Mouse (Mus musculus) embryonic facial prominence, embryonic 14.5 days (tissue): ENCODE data around the gene Vav1. TPM values are rescaled to one million over a fixed set of nuclear protein-coding genes. Genes with fewer than 3 reads are reported as not detected.

Experiments used
- ATAC-seq: fragments of 200-750 bp; cut with Nextera tagmentation; 2 replicates; pipeline ENCODE4 v1.8.0; 2017; ENCODE audit warnings: low read depth, moderate number of reproducible peaks, moderate TSS enrichment
- DNase-seq: peaks from one replicate; pipeline ENCODE4 v3.0.0-alpha.2; 2015; ENCODE audit warnings: low spot score
- H3K27ac ChIP-seq: fragments of 300-500 bp; sonication (generic); replicated peaks from 2 replicates; pipeline ENCODE4 v1.5.1; 2014; ENCODE audit warnings: low read depth, mild to moderate bottlenecking, low read length, moderate library complexity
- H3K27me3 ChIP-seq: fragments of 300-500 bp; sonication (generic); replicated peaks from 2 replicates; pipeline ENCODE4 v1.6.1; 2014; ENCODE audit warnings: low read length; ENCODE audit not compliant: control insufficient read depth, insufficient read depth
- H3K36me3 ChIP-seq: fragments of 300-500 bp; sonication (generic); 2 replicates; pipeline ENCODE4 v1.6.1; 2014; ENCODE audit warnings: low read length, mixed read lengths; ENCODE audit not compliant: control insufficient read depth, insufficient read depth
- H3K4me1 ChIP-seq: fragments of 300-500 bp; sonication (generic); 2 replicates; pipeline ENCODE4 v1.6.1; 2014; ENCODE audit warnings: antibody characterized with exemption, low read length; ENCODE audit not compliant: control insufficient read depth, insufficient read depth
- H3K4me2 ChIP-seq: fragments of 300-500 bp; sonication (generic); 2 replicates; pipeline ENCODE4 v1.6.1; 2014; ENCODE audit warnings: low read depth, mild to moderate bottlenecking, low read length, moderate library complexity, mixed read lengths
- H3K4me3 ChIP-seq: fragments of 300-500 bp; sonication (generic); 2 replicates; pipeline ENCODE4 v1.5.1; 2014; ENCODE audit warnings: low read depth, mild to moderate bottlenecking, low read length
- H3K9ac ChIP-seq: fragments of 300-500 bp; sonication (generic); 2 replicates; pipeline ENCODE4 v1.6.1; 2014; ENCODE audit warnings: low read depth, mild to moderate bottlenecking, low read length, moderate library complexity, mixed read lengths
- H3K9me3 ChIP-seq: fragments of 300-500 bp; sonication (generic); 2 replicates; pipeline ENCODE4 v1.6.1; 2016; ENCODE audit warnings: low read length; ENCODE audit not compliant: control insufficient read depth
- WGBS: fragments of 180-500 bp; shearing (Covaris S2); extraction: QIAGEN DNeasy Blood & Tissue Kit; methylation state at CpG from one replicate; pipeline ENCODE4 v1.1.7; 2014; 5-methylcytosine and 5-hydroxymethylcytosine counted together
- polyA plus RNA-seq: library from polyadenylated mRNA; unstranded; fragments of >200 nt; fragmentation: Nextera tagmentation; extraction: Ambion mirVana; gene quantifications from 2 replicates; pipeline ENCODE4 v1.2.1, GENCODE M21; 2014

The Vav1 gene
- polyA plus RNA-seq, 1 experiment from 2014 or later, result 4.0 TPM

GRCm38 (mm10) chr17:57280411-57280810 lies 1.5 kb downstream of the Vav1 start:
- no peak overlapping the region for H3K9ac ChIP-seq
- H3K27ac ChIP-seq, result no peak overlapping the region
- no peaks in the 10 kb centered on the region for H3K9me3 ChIP-seq
- H3K27me3 ChIP-seq, result peaks cover 6% of the 10 kb centered on the region
- no peak overlapping the region for H3K4me3 ChIP-seq
- 63% methylated on average over 3 of the region's 3 CpGs for WGBS
- H3K4me1 ChIP-seq, result peaks cover 7% of the 10 kb centered on the region; the same call in 1 of the 2 replicates
- no peaks in the 10 kb centered on the region for H3K36me3 ChIP-seq
- ATAC-seq (no peak), DNase-seq (no peak)
- no peak overlapping the region for H3K4me2 ChIP-seq

GRCm38 (mm10) chr17:57283906-57284305 lies 5.0 kb downstream of the Vav1 start:
- 60% methylated on average over 5 of the region's 5 CpGs for WGBS
- H3K4me1 ChIP-seq, result no peaks in the 10 kb centered on the region
- no peak overlapping the region for H3K4me2 ChIP-seq
- H3K9me3 ChIP-seq, result no peaks in the 10 kb centered on the region
- H3K4me3 ChIP-seq, result no peak overlapping the region
- no peak overlapping the region for H3K27ac ChIP-seq
- no peak overlapping the region for H3K9ac ChIP-seq
- DNase-seq (no peak), ATAC-seq (no peak)
- H3K36me3 ChIP-seq, result no peaks in the 10 kb centered on the region
- H3K27me3 ChIP-seq, result no peaks in the 10 kb centered on the region

- Histone ChIP-seq H3K27me3 (no peaks in the 10 kb centered on the region), H3K4me3 (no peak overlapping the region), H3K4me1 (no peaks in the 10 kb centered on the region), H3K4me2 (no peak overlapping the region), H3K27ac (no peak overlapping the region), H3K9ac (no peak overlapping the region), H3K36me3 (no peaks in the 10 kb centered on the region), H3K9me3 (no peaks in the 10 kb centered on the region)
- DNase-seq, result no peak
- WGBS, result 49% methylated on average over 2 of the region's 2 CpGs
- no peak for ATAC-seq
These were observed 6.2 kb downstream of the Vav1 start for GRCm38 (mm10) chr17:57285077-57285476.

GRCm38 (mm10) chr17:57286718-57287355 lies 7.9 kb downstream of the Vav1 start:
- WGBS, result 69% methylated on average over 8 of the region's 8 CpGs
- peak; percentile 9 for DNase-seq

GRCm38 (mm10) chr17:57289252-57289651 lies 10.4 kb downstream of the Vav1 start:
- Histone ChIP-seq H3K9ac (no peak overlapping the region), H3K27me3 (no peaks in the 10 kb centered on the region), H3K4me3 (no peak overlapping the region), H3K4me1 (no peaks in the 10 kb centered on the region), H3K27ac (no peak overlapping the region), H3K9me3 (no peaks in the 10 kb centered on the region), H3K4me2 (no peak overlapping the region), H3K36me3 (no peaks in the 10 kb centered on the region)
- DNase-seq (no peak), ATAC-seq (no peak)
- WGBS, result 72% methylated on average over 5 of the region's 5 CpGs

More at GRCm38 (mm10) chr17:57286718-57287355, 7.9 kb downstream of the Vav1 start:
- no peaks in the 10 kb centered on the region for H3K4me1 ChIP-seq
- ATAC-seq, result no peak
- H3K4me3 ChIP-seq, result no peak overlapping the region
- no peak overlapping the region for H3K4me2 ChIP-seq
- no peak overlapping the region for H3K9ac ChIP-seq
- no peaks in the 10 kb centered on the region for H3K36me3 ChIP-seq
- H3K27me3 ChIP-seq, result no peaks in the 10 kb centered on the region
- no peaks in the 10 kb centered on the region for H3K9me3 ChIP-seq
- no peak overlapping the region for H3K27ac ChIP-seq

- ATAC-seq, result no peak
- no peak overlapping the region for H3K4me3 ChIP-seq
- H3K4me2 ChIP-seq, result no peak overlapping the region
- WGBS, result 87% methylated on average over 9 of the region's 9 CpGs
- no peaks in the 10 kb centered on the region for H3K36me3 ChIP-seq
- H3K9me3 ChIP-seq, result no peaks in the 10 kb centered on the region
- H3K27me3 ChIP-seq, result no peaks in the 10 kb centered on the region
- no peaks in the 10 kb centered on the region for H3K4me1 ChIP-seq
- H3K9ac ChIP-seq, result no peak overlapping the region
- no peak overlapping the region for H3K27ac ChIP-seq
- DNase-seq, result peak; percentile 6
These were observed 11.2 kb downstream of the Vav1 start for GRCm38 (mm10) chr17:57290001-57290670.

- Histone ChIP-seq H3K9me3 (no peaks in the 10 kb centered on the region), H3K4me3 (no peak overlapping the region), H3K4me2 (no peak overlapping the region), H3K4me1 (no peaks in the 10 kb centered on the region), H3K27ac (no peak overlapping the region), H3K9ac (no peak overlapping the region), H3K36me3 (no peaks in the 10 kb centered on the region), H3K27me3 (no peaks in the 10 kb centered on the region)
- 81% methylated on average over 7 of the region's 7 CpGs for WGBS
- ATAC-seq (no peak), DNase-seq (no peak)
These were observed 11.8 kb downstream of the Vav1 start for GRCm38 (mm10) chr17:57290671-57291055.

- Histone ChIP-seq H3K9ac (no peak overlapping the region), H3K36me3 (no peaks in the 10 kb centered on the region), H3K4me2 (no peak overlapping the region), H3K4me1 (no peaks in the 10 kb centered on the region), H3K4me3 (no peak overlapping the region), H3K27ac (no peak overlapping the region), H3K9me3 (no peaks in the 10 kb centered on the region), H3K27me3 (no peaks in the 10 kb centered on the region)
- ATAC-seq, result no peak
- 86% methylated on average over 2 of the region's 2 CpGs for WGBS
- no peak for DNase-seq
These were observed 13.4 kb downstream of the Vav1 start for GRCm38 (mm10) chr17:57292302-57292701.

GRCm38 (mm10) chr17:57292968-57293367 lies 14.1 kb downstream of the Vav1 start:
- Histone ChIP-seq H3K36me3 (no peaks in the 10 kb centered on the region), H3K4me1 (no peaks in the 10 kb centered on the region), H3K9ac (no peak overlapping the region), H3K27me3 (no peaks in the 10 kb centered on the region), H3K4me2 (no peak overlapping the region), H3K27ac (no peak overlapping the region), H3K9me3 (no peaks in the 10 kb centered on the region), H3K4me3 (no peak overlapping the region)
- 92% methylated on average over 9 of the region's 9 CpGs for WGBS
- ATAC-seq (no peak), DNase-seq (no peak)
